Mouse (Mus musculus): ENCODE results near the gene Zfp831. TPM values are rescaled to one million over a fixed set of nuclear protein-coding genes. Genes with fewer than 3 reads are reported as not detected.

The Zfp831 gene
- polyA plus RNA-seq (2014; fragmentation: Illumina TruSeq; extraction: RNeasy Lipid Tissue Mini Kit (QIAGEN cat#74804); ENCODE audit: low read depth, low replicate concordance) = 0.38 TPM

GRCm38 (mm10) chr2:174643448-174644144, at the start of gene Zfp831:
TSS of gene Zfp831 (plus strand) at chr2:174643534.

Other genes with a start within 250 kb of the Zfp831 start
- 4.7 TPM for gene Nelfcd, start 227.7 kb upstream of the Zfp831 start, polyA plus RNA-seq (2014; fragmentation: Illumina TruSeq; extraction: RNeasy Lipid Tissue Mini Kit (QIAGEN cat#74804); ENCODE audit: low read depth, low replicate concordance)
- 10.2 TPM for gene Ctsz, start 204.5 kb upstream of the Zfp831 start, polyA plus RNA-seq (2014; fragmentation: Illumina TruSeq; extraction: RNeasy Lipid Tissue Mini Kit (QIAGEN cat#74804); ENCODE audit: low read depth, low replicate concordance)
- gene Tubb1, start 192.8 kb upstream of the Zfp831 start, polyA plus RNA-seq (2014; fragmentation: Illumina TruSeq; extraction: RNeasy Lipid Tissue Mini Kit (QIAGEN cat#74804); ENCODE audit: low read depth, low replicate concordance) = not detected
- gene Atp5e, start 179.4 kb upstream of the Zfp831 start, polyA plus RNA-seq (2014; fragmentation: Illumina TruSeq; extraction: RNeasy Lipid Tissue Mini Kit (QIAGEN cat#74804); ENCODE audit: low read depth, low replicate concordance) = 51.0 TPM
- 181 TPM for gene Prelid3b, start 170.5 kb upstream of the Zfp831 start, polyA plus RNA-seq (2014; fragmentation: Illumina TruSeq; extraction: RNeasy Lipid Tissue Mini Kit (QIAGEN cat#74804); ENCODE audit: low read depth, low replicate concordance)
- 8.3 TPM for gene Edn3, start 117.1 kb downstream of the Zfp831 start, polyA plus RNA-seq (2014; fragmentation: Illumina TruSeq; extraction: RNeasy Lipid Tissue Mini Kit (QIAGEN cat#74804); ENCODE audit: low read depth, low replicate concordance)

Data from sigmoid colon, adult 10 weeks (tissue).